Mouse (Mus musculus) thymus, adult 18-20 months (tissue): ENCODE data around the gene Alkbh1.
A peak's percentile ranks its signal among the peaks of the same experiment; 100 is the strongest.

Experiments
- DNase-seq, 2 experiments: peaks; one replicate each; pipeline ENCODE4 v3.0.0; 2022; ENCODE audit warnings: mixed read lengths in 2 of 2

Alkbh1 gene

DNA sequence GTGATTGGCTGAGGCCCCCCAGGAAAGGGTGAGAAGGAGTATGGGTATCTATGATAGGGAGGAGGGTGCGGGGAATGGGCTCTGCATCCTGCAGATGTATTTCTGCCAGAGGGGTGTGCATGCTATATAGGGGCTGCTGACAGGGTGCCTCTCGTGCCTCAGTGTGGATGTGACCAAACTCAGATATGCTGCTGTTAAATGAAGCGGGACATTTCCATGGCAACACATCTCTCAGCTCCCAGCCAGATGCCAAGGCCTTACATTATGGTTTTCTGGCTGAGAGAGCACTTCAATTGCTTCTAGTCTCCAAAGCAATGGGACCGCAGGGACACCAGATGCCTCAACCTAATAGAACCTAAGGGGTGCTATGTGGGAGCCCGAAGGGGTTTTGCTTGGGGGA is 24.9 kb downstream of the Alkbh1 start:
- no peak for DNase-seq

DNA sequence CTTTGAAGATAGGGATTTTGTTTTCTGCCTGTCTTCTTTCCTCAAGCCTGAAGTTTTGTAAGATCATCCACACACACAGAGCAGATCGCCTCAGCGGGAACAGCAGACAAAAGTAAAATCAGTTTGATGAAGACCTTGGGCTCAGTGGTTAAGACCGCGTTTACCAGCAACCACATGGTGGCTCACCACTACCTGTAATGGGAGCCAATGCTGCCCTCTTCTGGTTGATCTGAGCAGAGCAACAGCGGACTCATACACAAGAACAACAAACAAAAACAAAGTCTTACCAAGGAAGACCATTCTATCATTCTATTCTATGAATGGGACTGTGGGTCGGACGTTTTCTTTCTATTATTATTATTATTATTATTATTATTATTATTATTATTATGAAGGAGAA is 27.1 kb downstream of the Alkbh1 start:
- peak; percentile 8 to 33 for DNase-seq

DNA sequence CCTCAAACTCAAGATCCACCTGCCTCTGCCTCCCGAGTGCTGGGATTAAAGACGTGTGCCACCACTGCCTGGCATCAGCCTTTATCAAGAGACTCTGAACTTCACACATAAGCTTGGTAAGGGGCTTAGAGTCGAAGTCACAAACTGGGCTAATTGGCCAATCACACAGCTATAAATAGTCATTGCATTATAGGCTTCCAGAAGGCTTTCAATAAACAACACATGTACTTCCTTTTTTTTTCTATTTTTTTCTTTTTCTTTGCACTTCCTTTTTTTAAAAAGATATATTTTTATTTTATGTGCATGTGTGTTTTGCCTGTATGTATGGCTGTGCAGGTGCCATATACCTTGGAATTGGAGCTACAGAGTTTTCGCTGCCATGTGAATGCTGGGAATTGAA is 28.5 kb downstream of the Alkbh1 start:
- no peak for DNase-seq

DNA sequence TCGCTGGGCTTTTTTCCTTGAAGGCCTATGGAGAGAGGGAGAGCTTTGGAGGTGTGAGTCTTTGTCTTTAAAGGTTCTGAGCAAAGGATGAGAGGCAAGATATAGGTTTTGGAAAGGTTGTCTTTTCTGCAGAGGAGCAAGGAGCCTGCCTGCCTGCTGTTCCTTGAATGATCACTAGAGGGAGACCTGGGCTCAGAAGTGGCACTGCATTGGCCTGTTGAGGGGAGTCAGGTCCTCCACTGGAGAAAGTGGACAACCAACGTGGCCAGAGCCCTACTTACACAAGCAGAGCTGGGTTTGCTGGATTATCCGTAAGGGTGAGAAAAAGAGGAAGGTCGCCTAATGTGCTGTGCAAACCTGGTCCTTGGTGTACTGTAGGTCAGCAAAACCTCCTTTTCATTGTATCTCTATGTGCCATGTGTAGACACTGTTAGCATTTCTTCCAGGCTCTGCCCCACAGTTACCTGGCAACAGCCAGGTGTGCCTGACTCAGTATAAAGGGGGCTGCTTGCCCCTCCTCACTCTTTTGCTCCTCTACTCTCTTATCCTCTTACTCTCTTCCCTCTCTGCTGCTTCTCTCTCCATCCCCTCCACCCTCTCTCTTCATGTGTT is 30.5 kb downstream of the Alkbh1 start:
- peak; percentile 13 to 21 for DNase-seq

DNA sequence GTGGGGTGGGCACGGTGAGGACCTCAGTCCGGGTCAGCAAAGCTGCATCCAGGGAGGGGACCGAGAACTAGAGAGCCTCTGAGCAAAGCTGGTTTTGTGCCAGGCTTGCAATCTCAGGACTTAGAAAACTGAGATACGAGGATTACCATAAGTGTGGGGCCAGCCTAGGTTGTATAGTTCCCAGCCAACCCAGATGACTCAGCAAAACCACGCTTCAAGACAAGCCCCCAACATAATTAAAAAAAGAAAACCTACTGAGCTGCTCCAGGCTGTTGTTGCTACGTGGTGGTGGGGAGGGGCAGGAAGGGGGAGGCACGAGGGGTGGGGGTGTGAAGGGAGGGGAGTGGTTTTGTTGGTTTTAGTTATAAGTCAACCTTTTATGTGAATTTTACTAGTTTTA is 32.8 kb downstream of the Alkbh1 start:
- no peak for DNase-seq

DNA sequence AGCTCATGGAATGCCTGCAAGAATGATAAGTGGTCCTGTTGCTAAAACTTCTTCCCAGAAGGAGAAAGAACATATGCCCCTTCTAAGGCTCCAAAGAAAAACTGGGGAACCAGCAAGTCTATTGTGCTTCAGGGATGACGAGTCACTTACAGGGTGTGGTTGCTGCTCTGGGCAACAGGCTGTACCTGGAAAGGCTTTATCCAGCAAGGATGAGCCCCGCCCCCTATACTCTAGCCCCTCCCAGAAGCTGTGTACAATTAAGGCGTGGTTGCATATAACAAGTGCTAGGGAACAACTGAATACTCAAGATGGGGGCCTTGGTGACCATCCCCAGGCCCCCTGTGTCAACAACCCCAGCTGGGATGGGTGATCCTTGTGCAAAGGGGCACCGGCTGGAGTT is 34.7 kb downstream of the Alkbh1 start:
- no peak for DNase-seq

DNA sequence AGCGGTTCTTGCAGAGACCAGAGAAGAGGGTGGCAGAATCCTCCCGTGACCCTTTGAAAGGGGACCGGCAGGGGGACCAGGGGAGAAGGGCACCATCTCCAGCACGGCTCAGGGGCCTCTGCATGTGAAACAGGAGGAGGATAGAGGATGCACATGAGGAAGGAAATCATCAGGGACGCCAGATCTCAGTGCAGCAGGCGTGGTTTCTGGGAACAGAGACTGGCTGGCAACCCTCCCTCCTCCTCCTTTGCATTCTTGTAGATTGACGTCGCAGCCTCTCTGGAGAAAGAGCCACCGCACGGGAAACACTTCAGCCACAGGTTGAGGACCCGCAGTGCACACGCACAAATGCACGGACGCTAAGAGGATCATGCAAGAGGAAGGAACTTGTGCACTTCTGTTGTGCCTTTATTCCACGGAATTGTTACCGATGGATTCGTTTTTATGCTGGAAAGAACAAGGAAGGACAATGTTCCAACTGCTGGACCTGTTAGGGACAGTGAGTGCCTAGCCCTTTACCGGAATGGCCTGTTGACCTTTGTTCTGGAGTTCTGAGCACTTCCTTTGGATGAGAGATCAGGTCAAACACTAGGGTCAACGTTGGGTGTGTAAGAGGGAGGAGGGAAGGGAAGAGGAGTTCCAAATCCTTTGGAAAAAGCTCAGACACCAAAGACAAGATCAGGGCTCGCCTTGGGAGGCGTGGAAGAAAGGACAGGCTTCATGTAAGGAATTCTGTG is 35.8 kb downstream of the Alkbh1 start:
- DNase-seq = no peak

DNA sequence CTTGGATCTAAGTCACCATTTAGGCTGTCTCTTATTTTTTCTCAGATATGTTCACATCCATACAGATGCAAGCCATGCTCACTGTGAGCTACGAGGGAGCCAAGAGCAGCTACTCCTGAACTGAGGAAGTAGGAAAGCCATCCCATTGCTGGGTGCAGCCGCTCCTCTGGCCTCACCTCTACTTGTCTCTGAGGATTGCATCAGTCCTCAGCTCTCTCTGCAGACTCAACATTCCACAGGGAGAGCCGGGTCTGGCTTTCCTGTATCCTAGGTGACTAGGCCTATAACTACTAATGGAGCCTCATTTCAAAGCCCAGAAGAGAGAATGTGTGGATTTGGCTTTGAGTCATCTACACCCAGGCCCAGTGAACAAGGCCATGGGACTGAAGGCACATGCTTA is 38.1 kb downstream of the Alkbh1 start:
- no peak for DNase-seq

DNA sequence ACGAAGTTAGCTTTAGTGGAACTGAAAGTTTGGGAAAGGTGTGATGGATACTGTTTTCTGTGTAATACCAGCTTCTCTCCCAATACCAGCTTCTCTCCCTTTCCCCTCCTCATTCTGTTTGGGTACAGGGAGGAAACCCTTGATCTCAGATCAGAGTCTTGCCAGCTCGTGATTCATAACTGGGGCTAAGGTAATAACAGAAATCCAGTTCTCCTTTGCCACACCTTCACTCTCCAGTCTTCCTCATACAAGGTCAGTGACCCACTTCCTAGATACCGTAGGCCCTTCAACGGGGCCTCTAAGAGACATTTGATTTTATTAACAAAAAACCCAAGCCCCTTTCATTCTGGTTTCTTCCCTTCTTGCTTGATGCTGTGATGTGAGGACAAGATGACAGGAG is 38.7 kb downstream of the Alkbh1 start:
- DNase-seq = no peak

DNA sequence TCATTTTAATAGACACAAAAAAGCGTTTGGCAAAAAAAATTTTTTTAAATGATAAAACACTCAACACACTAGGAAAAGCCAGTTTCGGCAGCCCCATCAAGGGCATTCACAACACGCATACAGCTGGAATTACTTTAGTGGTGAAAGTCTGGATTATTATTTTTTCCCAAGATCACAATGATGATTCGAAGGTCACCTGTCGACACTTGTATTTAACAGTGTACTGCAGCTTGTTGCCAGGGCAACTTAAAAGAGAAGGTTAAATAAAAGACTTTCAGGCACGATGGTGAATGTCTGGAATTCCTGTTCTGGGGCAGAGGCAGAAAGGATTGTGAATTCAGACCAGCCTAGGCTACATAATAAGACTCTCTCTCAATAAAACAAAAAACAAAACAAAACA is 41.9 kb downstream of the Alkbh1 start:
- no peak for DNase-seq

DNA sequence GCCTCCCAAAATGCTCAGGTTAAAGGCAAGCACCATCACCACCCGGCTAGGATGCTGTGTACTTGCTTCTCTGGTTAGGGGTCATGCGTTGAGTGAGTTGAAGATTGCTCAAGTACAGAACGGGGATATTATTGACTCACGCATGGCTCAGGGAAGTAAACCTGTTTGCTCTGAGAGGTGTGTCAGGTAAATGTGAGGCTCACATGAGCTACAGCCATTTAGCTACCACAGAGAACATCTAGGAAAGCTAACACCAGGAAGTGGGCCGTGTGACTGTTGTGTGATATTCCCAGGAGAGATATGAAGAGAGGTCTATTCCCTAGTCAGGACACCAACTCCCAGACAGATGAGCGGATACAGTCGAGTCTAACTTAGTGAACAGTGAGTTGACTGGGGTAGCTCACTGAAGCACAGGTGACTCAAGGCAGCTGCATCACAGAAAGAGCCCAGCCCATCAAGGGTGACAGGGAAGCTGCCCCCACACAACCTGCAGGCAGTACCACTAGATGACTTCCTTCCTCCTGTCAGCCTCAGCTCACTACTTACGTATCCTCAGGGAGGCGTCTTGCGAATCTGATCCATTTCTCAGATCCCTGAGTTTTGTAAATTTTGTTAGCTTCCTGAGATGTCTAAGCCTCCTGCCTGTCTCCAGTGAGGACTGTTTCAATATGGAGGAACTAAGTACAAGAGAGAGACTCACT is 44.5 kb downstream of the Alkbh1 start:
- no peak for DNase-seq

DNA sequence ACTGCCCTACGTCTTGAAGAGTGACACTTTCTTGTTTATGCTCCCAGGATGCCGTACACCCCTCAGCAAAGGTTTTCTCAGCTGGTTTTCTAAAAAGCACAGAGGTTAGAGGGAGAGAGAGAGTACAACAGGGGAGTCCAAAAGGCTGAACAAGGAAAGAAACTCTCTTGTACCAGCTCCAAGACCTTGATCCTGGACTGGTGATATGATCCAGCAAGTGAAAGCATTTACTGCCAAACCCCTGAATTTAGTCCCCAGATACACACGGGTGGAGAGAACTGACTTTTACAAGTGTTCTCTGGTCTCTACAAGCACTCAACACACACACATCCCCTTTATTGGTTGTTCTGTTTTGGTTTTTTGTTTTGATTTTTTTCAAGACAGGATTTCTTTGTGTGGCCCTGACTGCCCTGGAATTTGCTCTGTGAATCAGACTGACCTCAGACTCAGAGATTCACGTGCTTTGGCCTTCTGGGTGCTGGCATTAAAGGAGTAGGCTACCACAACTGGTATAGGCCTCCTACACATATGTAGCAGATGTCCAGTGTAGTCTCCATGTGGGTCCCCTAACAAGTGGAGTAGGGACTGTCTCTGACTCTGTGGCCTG is 45.9 kb downstream of the Alkbh1 start:
- DNase-seq = no peak

DNA sequence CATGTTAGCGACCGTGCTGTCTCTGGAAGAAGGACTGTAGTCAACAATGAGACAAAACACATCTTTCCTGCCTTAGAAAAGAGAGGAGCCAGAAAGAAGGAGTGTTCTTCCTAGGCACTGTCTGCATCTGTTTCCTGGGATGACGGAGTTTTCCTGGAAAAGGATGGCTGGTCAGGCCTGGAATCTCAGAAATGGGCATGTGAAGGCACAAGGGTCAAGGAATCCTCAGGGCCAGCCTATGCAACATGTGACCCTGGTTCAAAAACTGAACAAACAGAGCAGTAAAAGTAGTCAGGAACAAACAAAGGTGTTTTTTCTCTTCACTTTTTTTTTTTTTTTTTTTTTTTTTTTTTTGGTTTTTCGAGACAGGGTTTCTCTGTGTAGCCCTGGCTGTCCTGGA is 46.7 kb downstream of the Alkbh1 start:
- DNase-seq = no peak

DNA sequence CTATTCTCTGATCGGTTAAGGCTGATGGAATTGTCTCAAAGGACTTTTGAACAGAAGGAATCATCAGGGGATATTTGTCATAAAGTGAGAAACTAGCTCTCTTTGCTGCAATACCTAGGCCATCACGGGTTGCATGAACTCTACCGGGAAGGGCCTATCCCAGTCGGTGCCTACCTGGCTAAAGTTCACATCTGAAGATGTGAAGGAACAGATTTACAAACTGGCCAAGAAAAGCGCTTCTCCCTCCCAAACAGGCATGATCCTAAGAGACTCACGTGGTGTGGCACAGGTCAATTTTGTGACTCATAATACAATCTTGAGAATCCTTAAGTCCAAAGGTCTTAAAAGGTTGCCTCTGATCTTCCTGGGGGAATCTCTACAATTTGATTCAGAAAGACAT is 49.5 kb downstream of the Alkbh1 start:
- DNase-seq = no peak

DNA sequence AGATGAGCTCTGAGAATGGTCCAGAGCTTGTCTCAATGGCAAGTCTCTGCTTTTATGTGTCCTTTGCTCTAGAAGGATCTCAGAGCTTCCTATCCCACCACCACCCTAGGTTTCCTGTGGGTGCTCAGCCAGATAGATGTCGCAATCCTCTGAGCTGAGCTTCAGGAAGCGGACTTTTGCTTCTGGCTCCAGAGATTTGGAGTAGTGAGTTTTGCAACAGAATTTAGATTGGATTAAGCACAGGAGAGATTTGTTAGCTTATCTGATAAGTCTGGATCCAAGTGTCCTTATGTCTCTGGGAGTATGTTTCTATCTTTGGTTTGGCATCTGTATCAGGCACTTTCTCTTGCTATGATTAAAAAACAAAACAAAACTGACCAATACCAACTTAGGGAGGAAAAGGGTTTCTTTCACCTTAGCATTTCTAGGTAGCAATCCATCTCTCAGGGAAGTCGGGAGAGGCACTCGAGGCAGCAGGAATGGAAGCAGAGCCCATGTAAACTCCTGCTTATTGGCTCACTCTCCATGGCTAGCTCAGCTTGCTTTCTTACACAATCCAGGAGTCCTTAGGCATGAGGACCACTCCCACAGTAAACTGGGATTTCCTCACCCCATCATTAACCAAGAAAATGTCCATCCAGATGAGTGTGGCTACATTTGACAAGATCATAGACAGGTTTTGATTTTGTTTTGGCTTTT is 50.2 kb downstream of the Alkbh1 start:
- DNase-seq = no peak

DNA sequence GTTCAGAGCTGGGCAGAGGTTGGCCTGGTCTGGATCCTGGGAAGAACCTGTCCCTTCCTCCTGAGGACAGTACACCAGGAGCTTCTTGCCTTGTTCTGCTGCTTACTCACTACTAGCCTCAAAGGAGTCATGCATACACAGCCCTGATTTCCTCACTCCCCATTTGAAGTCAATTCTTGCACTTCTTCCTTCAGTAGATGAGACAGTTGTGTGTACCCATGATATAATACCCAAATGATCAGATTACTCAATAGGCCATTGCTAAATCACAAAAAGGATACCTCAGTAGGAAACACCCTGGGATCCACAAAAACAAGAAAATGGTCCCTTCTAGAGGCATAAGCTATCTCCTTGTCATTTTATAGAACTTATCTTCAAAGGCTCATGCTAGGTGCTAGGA is 52.5 kb downstream of the Alkbh1 start:
- DNase-seq = no peak

DNA sequence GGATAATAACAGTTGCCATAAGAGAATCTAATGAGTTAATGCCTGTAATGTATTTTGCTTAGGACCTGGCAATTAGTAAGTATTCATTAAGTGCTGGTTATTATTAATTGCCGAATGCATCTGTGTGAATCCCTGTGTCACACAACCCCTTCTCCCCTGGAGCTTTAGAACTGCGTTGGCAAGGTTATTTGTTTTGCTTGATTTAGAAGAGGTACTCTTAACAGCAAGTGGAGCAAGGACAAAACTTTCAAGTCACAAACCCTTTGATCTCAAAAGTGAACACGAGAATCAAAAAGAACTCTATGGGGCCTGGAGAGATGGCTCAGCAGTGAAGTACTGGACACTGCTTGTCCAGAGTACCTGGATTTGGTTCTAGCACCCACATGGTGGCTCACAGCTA is 54.6 kb downstream of the Alkbh1 start:
- DNase-seq = no peak

DNA sequence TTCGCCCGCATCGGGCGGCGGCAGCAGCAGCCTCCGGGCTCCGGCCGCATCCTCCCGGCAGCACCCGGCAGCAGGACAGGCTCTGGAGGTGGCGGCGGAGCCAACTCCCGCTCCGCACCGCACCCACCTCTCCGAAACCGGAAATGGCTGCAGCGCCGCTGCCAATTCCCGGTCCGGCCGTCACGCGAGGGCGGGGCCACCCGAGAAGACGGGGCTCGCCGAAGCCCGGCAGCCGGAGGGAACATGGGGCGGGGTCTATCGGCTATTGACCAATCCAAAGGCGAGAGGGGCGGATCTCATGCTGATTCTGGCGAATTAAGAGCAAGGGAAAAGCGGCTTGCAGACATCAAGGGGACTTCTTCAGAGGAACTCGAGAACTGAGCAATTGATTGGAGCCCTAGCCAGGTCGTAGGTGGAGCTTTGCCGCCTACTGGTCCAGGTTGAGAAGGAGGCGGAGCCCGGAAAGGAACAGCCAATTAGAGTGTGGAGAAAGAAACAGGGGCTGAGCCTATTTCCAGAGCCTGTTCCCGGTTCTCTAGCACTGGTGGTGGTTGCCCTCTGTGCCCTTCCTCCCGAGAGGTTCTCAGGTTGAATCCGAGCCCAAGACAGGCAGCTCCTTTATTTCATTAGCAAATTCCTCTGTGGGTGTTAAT is 55.6 kb downstream of the Alkbh1 start, which contains the start of gene Sptlc2:
Gene Sptlc2, minus strand, starts transcription at position 234 of the 653 bp plus-strand sequence.
- peak; percentile 99 to 100 for DNase-seq

DNA sequence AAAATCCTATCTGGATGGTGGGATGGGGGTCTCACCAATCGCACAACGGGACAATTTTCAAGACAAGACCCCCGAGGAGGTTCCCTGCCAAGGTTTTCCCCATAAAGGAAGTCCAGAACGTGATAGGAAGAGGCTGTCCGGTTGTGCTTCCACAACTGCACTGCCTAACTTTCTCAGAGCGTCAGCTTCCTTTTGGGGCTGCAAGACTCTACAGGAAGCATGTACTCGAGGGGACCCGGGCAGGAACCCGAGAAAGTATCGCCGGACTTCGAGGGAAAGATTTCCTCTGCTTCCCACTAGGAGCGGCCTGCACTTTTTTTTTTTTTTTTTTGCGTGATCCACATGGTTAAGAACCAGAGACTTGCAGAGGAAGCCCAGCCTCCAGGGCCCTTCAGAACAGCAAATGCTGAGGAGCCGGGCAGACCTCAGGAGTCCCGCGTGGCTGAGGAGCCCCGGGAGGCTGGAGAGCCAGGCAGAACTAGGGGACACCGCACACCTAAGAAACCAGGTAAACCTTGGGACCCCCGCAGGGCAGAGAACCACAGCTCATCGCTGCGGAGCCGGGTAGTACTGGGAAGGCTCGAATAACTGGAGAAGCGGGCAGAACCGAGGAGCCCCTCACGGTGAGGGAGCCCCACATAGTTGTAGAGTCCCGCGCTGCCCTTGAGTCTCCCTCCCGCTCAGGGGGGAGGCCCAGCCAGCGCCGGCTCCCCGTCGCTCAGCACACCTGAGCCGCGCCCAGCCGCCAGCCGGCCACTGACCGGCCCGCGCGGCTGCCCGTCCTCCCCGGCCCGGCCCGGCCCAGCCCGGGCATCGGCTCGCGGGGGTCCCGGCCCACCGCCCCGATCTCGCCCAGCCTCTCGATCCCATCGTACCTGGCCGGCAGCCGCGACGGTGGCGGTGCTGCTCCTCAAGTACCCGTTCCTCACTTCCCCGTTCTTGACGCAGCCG is 56.4 kb downstream of the Alkbh1 start:
- DNase-seq = peak; percentile 14 to 18

DNA sequence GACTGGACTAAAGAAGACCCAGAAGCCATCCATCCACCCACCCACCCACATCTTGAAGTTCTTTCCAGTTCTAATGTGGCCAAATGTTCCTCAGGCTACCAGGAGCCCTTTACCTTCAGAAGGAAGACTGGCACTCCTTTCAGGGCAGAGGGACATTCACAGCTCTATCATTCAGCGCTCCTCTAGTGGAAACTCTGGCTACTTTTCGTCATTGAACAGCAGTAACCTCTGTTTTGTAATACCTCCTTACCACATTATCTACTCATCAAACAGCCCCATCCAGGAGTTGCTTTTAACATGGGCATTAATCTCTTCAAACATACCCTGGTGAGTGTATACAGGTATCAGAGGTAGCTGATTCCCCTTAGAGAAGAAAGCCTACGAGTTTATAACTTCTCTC is 58.8 kb downstream of the Alkbh1 start:
- DNase-seq = no peak

DNA sequence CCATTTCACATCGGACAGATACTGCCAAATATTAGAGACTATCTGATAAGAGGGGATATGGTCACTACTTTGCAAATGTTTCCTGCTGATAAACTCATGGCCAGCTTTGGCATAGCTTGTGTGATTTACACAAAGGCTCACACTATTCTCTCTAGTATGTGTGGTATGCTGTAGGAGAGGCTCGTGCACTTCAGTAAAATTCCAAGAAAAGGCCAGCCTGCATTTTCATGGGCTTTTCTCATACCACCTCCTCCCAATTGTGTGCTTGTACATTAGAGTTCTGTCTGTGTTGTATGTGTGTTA is 62.5 kb downstream of the Alkbh1 start:
- DNase-seq = no peak
